Mouse (Mus musculus): ENCODE results near the gene Slc27a2. TPM values are rescaled to one million over a fixed set of nuclear protein-coding genes. Genes with fewer than 3 reads are reported as not detected.
A peak's percentile ranks its signal among the peaks of the same experiment; 100 is the strongest.

The Slc27a2 gene
- polyA plus RNA-seq, 1 experiment, result 9.4 TPM

DNA sequence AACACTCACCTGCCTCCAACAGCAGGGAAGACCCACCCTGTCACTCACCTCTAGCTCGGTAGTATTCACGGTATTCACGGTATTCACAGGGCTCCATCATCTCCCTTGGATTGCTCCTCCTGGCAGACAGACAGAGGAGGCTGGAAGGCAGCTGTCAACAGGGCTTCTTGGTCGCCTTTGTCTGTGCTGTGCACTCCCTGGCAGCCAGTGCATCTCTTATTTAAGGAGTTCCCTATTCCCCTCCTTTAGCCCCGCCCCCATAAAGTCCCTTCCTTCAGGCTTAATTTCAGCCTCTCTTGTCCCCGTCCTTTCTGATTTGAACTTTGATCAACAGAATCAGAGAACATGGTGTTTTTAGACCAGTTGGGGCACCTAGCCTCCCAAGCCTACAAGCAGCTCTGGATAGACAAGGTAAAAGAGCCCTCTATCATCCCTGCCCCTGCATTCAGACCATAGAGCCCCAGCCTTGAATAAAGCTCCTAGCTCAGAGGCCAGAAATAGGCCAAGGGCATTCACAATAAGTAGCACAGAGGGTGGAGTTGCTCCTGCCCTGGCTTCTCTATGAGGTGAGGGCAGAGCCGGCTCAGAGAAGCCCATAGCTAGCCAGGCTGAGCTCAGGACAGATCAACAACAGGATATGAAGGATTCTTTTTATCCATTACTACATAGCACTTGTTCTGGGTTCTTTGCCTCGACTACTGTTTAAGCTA is 66.4 kb downstream of the Slc27a2 start:
- WGBS, result 40% methylated on average over 8 of the region's 8 CpGs
- TF ChIP-seq CTCF (IDR thresholded peaks at IDR 0.05; ENCODE audit: borderline replicate concordance, insufficient read depth, low read depth, low read length), result no peak
- no peak for TF ChIP-seq POLR2A (IDR thresholded peaks at IDR 0.05; ENCODE audit: borderline replicate concordance, insufficient read depth, low read length)
- Histone ChIP-seq H3K4me3 (replicated peaks; ENCODE audit: insufficient read depth, low read depth, low read length) (no peak overlapping the region), H3K4me1 (ENCODE audit: control insufficient read depth, insufficient read depth, low read length) (peaks cover 4% of the 10 kb centered on the region; the same call in 1 of the 2 replicates), H3K27me3 (ENCODE audit: control insufficient read depth, insufficient read depth, low read length) (no peaks in the 10 kb centered on the region), H3K27ac (ENCODE audit: insufficient read depth, low read length) (no peak overlapping the region)
- no peak for DNase-seq

GRCm38 (mm10) chr2:126619249-126619704 is 67.1 kb downstream of the Slc27a2 start, which contains the start of gene Hdc:
Hdc (minus strand) TSS chr2:126619299.
- Histone ChIP-seq H3K4me3 (replicated peaks; ENCODE audit: insufficient read depth, low read depth, low read length) (no peak within 1 kb of the TSS), H3K27me3 (ENCODE audit: control insufficient read depth, insufficient read depth, low read length) (no peaks in the 10 kb centered on the region), H3K27ac (ENCODE audit: insufficient read depth, low read length) (no peak within 1 kb of the TSS), H3K4me1 (ENCODE audit: control insufficient read depth, insufficient read depth, low read length) (peaks cover 8% of the 10 kb centered on the region; the same call in 1 of the 2 replicates)
- TF ChIP-seq POLR2A (IDR thresholded peaks at IDR 0.05; ENCODE audit: borderline replicate concordance, insufficient read depth, low read length), result no peak
- no peak for TF ChIP-seq CTCF (IDR thresholded peaks at IDR 0.05; ENCODE audit: borderline replicate concordance, insufficient read depth, low read depth, low read length)
- 84% methylated on average over 14 of the region's 14 CpGs for WGBS
- DNase-seq, result no peak

GRCm38 (mm10) chr2:126622455-126622854 is 70.2 kb downstream of the Slc27a2 start:
- no peak overlapping the region for H3K27ac ChIP-seq (ENCODE audit: insufficient read depth, low read length)
- no peaks in the 10 kb centered on the region for H3K27me3 ChIP-seq (ENCODE audit: control insufficient read depth, insufficient read depth, low read length)
- TF ChIP-seq POLR2A (IDR thresholded peaks at IDR 0.05; ENCODE audit: borderline replicate concordance, insufficient read depth, low read length), result no peak
- TF ChIP-seq CTCF (IDR thresholded peaks at IDR 0.05; ENCODE audit: borderline replicate concordance, insufficient read depth, low read depth, low read length), result no peak
- 46% methylated on average over 2 of the region's 2 CpGs for WGBS
- no peak for DNase-seq
- H3K4me3 ChIP-seq (replicated peaks; ENCODE audit: insufficient read depth, low read depth, low read length), result no peak overlapping the region
- peaks cover 8% of the 10 kb centered on the region; the same call in 1 of the 2 replicates for H3K4me1 ChIP-seq (ENCODE audit: control insufficient read depth, insufficient read depth, low read length)

- no peak for TF ChIP-seq POLR2A (IDR thresholded peaks at IDR 0.05; ENCODE audit: borderline replicate concordance, insufficient read depth, low read length)
- no peak for TF ChIP-seq CTCF (IDR thresholded peaks at IDR 0.05; ENCODE audit: borderline replicate concordance, insufficient read depth, low read depth, low read length)
- H3K4me3 ChIP-seq (replicated peaks; ENCODE audit: insufficient read depth, low read depth, low read length), result no peak overlapping the region
These were observed 70.9 kb downstream of the Slc27a2 start for GRCm38 (mm10) chr2:126623138-126623537.

GRCm38 (mm10) chr2:126628455-126628995 is 76.3 kb downstream of the Slc27a2 start:
- 90% methylated on average over 9 of the region's 9 CpGs for WGBS
- DNase-seq, result no peak
- TF ChIP-seq POLR2A (IDR thresholded peaks at IDR 0.05; ENCODE audit: borderline replicate concordance, insufficient read depth, low read length) (no peak), CTCF (IDR thresholded peaks at IDR 0.05; ENCODE audit: borderline replicate concordance, insufficient read depth, low read depth, low read length) (no peak)
- Histone ChIP-seq H3K27me3 (ENCODE audit: control insufficient read depth, insufficient read depth, low read length) (no peaks in the 10 kb centered on the region), H3K4me3 (replicated peaks; ENCODE audit: insufficient read depth, low read depth, low read length) (no peak overlapping the region), H3K27ac (ENCODE audit: insufficient read depth, low read length) (no peak overlapping the region), H3K4me1 (ENCODE audit: control insufficient read depth, insufficient read depth, low read length) (peaks cover 5% of the 10 kb centered on the region; the same call in 1 of the 2 replicates)

More at GRCm38 (mm10) chr2:126623138-126623537, 70.9 kb downstream of the Slc27a2 start:
- peaks cover 8% of the 10 kb centered on the region; the same call in 1 of the 2 replicates for H3K4me1 ChIP-seq (ENCODE audit: control insufficient read depth, insufficient read depth, low read length)
- no peak overlapping the region for H3K27ac ChIP-seq (ENCODE audit: insufficient read depth, low read length)
- peak; percentile 83 to 90 for DNase-seq
- H3K27me3 ChIP-seq (ENCODE audit: control insufficient read depth, insufficient read depth, low read length), result no peaks in the 10 kb centered on the region

GRCm38 (mm10) chr2:126633165-126633564 is 81.0 kb downstream of the Slc27a2 start:
- no peak overlapping the region for H3K4me3 ChIP-seq (replicated peaks; ENCODE audit: insufficient read depth, low read depth, low read length)
- no peak for DNase-seq
- H3K27me3 ChIP-seq (ENCODE audit: control insufficient read depth, insufficient read depth, low read length), result no peaks in the 10 kb centered on the region
- H3K27ac ChIP-seq (ENCODE audit: insufficient read depth, low read length), result no peak overlapping the region
- TF ChIP-seq CTCF (IDR thresholded peaks at IDR 0.05; ENCODE audit: borderline replicate concordance, insufficient read depth, low read depth, low read length) (no peak), POLR2A (IDR thresholded peaks at IDR 0.05; ENCODE audit: borderline replicate concordance, insufficient read depth, low read length) (no peak)
- no peaks in the 10 kb centered on the region for H3K4me1 ChIP-seq (ENCODE audit: control insufficient read depth, insufficient read depth, low read length)
- 85% methylated on average over 2 of the region's 2 CpGs for WGBS

DNA sequence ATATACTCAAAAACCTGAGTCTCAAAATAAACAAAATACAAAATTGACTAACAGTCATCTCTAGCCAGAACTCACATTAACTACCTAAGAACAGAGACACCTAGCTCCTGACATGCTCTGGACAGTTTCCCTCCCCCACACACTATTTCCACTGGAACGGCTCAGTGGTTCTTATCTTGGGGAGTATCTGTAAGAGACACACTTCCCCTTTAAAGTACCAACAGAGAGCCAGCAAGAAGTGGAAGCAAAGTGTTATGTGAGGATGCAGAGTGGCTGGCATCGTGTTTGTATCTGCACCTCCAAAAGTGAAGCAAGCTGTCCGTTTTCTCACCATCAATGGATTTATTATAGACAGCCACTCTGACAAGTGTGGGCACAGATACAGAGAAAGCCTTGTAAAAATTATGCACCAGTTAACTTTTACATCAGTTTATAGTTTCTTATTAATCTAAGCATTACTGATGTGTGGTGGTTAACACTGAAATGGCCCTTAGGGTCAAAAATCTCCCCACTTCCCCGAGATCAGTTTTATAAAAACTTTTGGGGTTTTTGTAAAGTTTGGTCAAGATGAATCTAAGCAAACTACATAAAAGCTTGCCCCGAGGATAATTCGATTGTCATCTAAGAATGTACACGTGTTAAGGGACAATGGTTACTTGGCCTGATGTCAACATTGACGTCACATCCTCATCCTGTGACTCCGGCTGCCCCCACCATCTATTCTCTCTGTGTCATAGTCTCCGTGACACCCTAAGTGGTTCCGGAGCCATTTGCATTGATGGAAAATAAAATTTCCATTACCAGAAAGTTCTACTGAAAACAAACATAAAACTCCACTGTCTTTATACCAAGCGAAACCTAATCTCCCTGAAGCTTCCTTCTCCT is 84.0 kb downstream of the Slc27a2 start:
- Histone ChIP-seq H3K4me1 (ENCODE audit: control insufficient read depth, insufficient read depth, low read length) (no peaks in the 10 kb centered on the region), H3K4me3 (replicated peaks; ENCODE audit: insufficient read depth, low read depth, low read length) (no peak overlapping the region), H3K27ac (ENCODE audit: insufficient read depth, low read length) (no peak overlapping the region), H3K27me3 (ENCODE audit: control insufficient read depth, insufficient read depth, low read length) (no peaks in the 10 kb centered on the region)
- TF ChIP-seq POLR2A (IDR thresholded peaks at IDR 0.05; ENCODE audit: borderline replicate concordance, insufficient read depth, low read length), result no peak
- no peak for TF ChIP-seq CTCF (IDR thresholded peaks at IDR 0.05; ENCODE audit: borderline replicate concordance, insufficient read depth, low read depth, low read length)
- no peak for DNase-seq
- 71% methylated on average over 12 of the region's 12 CpGs for WGBS

Other genes with a start within 250 kb of the Slc27a2 start
- 0.02 TPM in 2 replicates for gene Atp8b4, start 51.7 kb upstream of the Slc27a2 start, polyA plus RNA-seq (2012; rRNA removed)
- gene Hdc, start 66.9 kb downstream of the Slc27a2 start, polyA plus RNA-seq (2012; rRNA removed), result 6.6 and 7.0 TPM in 2 replicates
- 21.8 and 23.7 TPM in 2 replicates for gene Gabpb1, start 123.9 kb downstream of the Slc27a2 start, polyA plus RNA-seq (2012; rRNA removed)
- 54.6 and 54.7 TPM in 2 replicates for gene Usp8, start 154.9 kb downstream of the Slc27a2 start, polyA plus RNA-seq (2012; rRNA removed)
- gene Usp50, start 231.1 kb downstream of the Slc27a2 start, polyA plus RNA-seq (2012; rRNA removed), result 1.9 and 2.5 TPM in 2 replicates